Comparison of ENCODE assay signal across 10 mouse cellular contexts in the genomic region with DNA sequence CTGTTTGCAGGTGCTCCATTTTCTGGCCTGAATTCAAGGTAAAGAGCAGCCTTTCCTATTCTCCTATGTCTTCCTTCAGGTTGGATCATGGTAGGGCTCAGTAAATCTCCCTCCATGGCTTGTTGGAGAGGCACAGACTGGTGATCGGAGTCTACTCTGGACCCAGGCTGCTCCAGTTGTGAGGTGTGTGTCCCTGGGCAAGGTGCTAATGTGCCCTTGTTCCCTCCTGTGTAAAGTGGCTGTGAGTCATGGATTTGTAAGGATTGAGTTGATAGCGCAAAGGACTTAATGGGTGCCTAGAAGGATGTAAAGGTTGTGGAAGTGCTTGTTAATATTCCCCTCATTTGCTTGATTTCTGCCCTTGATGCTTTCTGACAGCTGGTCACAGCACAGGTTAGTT. TPM values are rescaled to one million over a fixed set of nuclear protein-coding genes. Genes with fewer than 3 reads are reported as not detected.
DNase-seq lines count a peak whose midpoint lies in the region; ATAC-seq and TF ChIP-seq lines count a peak whose summit lies in the region.
"Had no signal": no experiment of that assay in that cellular context is flagged by ENCODE, and none has a peak within 500 bp of the region (broad histone marks: within the 10 kb centered on the region; RNA-seq: fewer than 3 reads in every experiment).

No protein-coding gene starts in this region.

- 96% methylated on average over 2 of the region's 2 CpGs for WGBS in kidney, embryonic 15.5 days
- WGBS in forebrain, embryonic 14.5 days, result 96% methylated on average over 2 of the region's 2 CpGs
- WGBS in midbrain, embryonic 14.5 days, result 95% methylated on average over 2 of the region's 2 CpGs

- H3K27ac ChIP-seq in kidney, embryonic 15.5 days, result no peak overlapping the region
- H3K27ac ChIP-seq in bone marrow macrophage, adult 2 months (ENCODE audit: insufficient read depth, low read depth, low read length), result peak overlapping the region; percentile 9
- no peak overlapping the region for H3K27ac ChIP-seq in forebrain, embryonic 14.5 days (ENCODE audit: low read depth, low read length)
- H3K27ac ChIP-seq in midbrain, embryonic 14.5 days (replicated peaks; ENCODE audit: low read depth, low read length), result no peak overlapping the region

- no peaks in the 10 kb centered on the region for H3K27me3 ChIP-seq in kidney, embryonic 15.5 days
- H3K27me3 ChIP-seq in forebrain, embryonic 14.5 days (replicated peaks; ENCODE audit: control insufficient read depth, insufficient read depth, low read length), result no peaks in the 10 kb centered on the region
- H3K27me3 ChIP-seq in midbrain, embryonic 14.5 days (ENCODE audit: control insufficient read depth, insufficient read depth, low read length), result no peaks in the 10 kb centered on the region

- peaks cover 26% of the 10 kb centered on the region for H3K4me1 ChIP-seq in kidney, embryonic 15.5 days
- peaks cover 34% of the 10 kb centered on the region for H3K4me1 ChIP-seq in bone marrow macrophage, adult 2 months (ENCODE audit: control insufficient read depth, insufficient read depth, low read length)
- peaks cover 15% of the 10 kb centered on the region for H3K4me1 ChIP-seq in forebrain, embryonic 14.5 days (ENCODE audit: control insufficient read depth, insufficient read depth, low read length)
- H3K4me1 ChIP-seq in midbrain, embryonic 14.5 days (ENCODE audit: control insufficient read depth, insufficient read depth, low read length), result peaks cover 21% of the 10 kb centered on the region

- peaks cover 67% of the 10 kb centered on the region for H3K36me3 ChIP-seq in kidney, embryonic 15.5 days
- H3K36me3 ChIP-seq in forebrain, embryonic 14.5 days (ENCODE audit: control insufficient read depth, insufficient read depth, low read length), result peaks cover 50% of the 10 kb centered on the region
- peaks cover 51% of the 10 kb centered on the region for H3K36me3 ChIP-seq in midbrain, embryonic 14.5 days (ENCODE audit: control insufficient read depth, insufficient read depth, low read length)

- ATAC-seq in kidney, embryonic 15.5 days (replicated peaks; ENCODE audit: low FRiP score), result no peak
- no peak for ATAC-seq in forebrain, embryonic 14.5 days
- no peak for ATAC-seq in midbrain, embryonic 14.5 days (ENCODE audit: low FRiP score, low TSS enrichment)

- H3K9me3 ChIP-seq in kidney, embryonic 15.5 days (replicated peaks), result no peaks in the 10 kb centered on the region
- H3K9me3 ChIP-seq in forebrain, embryonic 14.5 days (replicated peaks; ENCODE audit: control insufficient read depth, low read length), result no peaks in the 10 kb centered on the region
- H3K9me3 ChIP-seq in midbrain, embryonic 14.5 days (ENCODE audit: control insufficient read depth, low read length), result no peaks in the 10 kb centered on the region

- DNase-seq in kidney, adult 18-20 months, result no peak
- DNase-seq in forebrain, embryonic 14.5 days (ENCODE audit: low spot score), result no peak
- no peak for DNase-seq in midbrain, embryonic 14.5 days
- no peak for DNase-seq in adrenal gland, postnatal 4 days (ENCODE audit: low spot score in 2 of 2)
- no peak for DNase-seq in layer of hippocampus, adult 18-20 months (ENCODE audit: low spot score in 2 of 2)
- DNase-seq: kidney, adult 11 months; thymus, postnatal 14 days had no signal

- H3K9ac ChIP-seq in kidney, embryonic 15.5 days, result no peak overlapping the region
- H3K9ac ChIP-seq in forebrain, embryonic 14.5 days (ENCODE audit: low read length), result no peak overlapping the region
- H3K9ac ChIP-seq in midbrain, embryonic 14.5 days (replicated peaks; ENCODE audit: low read length), result no peak overlapping the region

- no peak for TF ChIP-seq POLR2A in bone marrow macrophage, adult 2 months (IDR thresholded peaks at IDR 0.05; ENCODE audit: borderline replicate concordance, low read depth, low read length)

- H3K4me2 ChIP-seq in kidney, embryonic 15.5 days, result peak overlapping the region; percentile 76; the same call in 1 of the 2 replicates
- peak overlapping the region; percentile 84; the same call in 1 of the 2 replicates for H3K4me2 ChIP-seq in forebrain, embryonic 14.5 days (ENCODE audit: low read length)
- peak overlapping the region; percentile 86 for H3K4me2 ChIP-seq in midbrain, embryonic 14.5 days (ENCODE audit: low read length)

- no peak for TF ChIP-seq CTCF in bone marrow macrophage, adult 2 months (IDR thresholded peaks at IDR 0.05; ENCODE audit: low read depth, low read length)

- no peak overlapping the region for H3K4me3 ChIP-seq in kidney, embryonic 15.5 days (replicated peaks)
- peak overlapping the region; percentile 67 for H3K4me3 ChIP-seq in bone marrow macrophage, adult 2 months (ENCODE audit: insufficient read depth, low read length)
- no peak overlapping the region for H3K4me3 ChIP-seq in forebrain, embryonic 14.5 days (ENCODE audit: low read depth, low read length)
- no peak overlapping the region for H3K4me3 ChIP-seq in midbrain, embryonic 14.5 days (replicated peaks; ENCODE audit: low read depth, low read length)

RNA-seq across cellular contexts. Expression of gene Epn1, which starts 1.9 kb away (rescaled TPM):
- polyA plus RNA-seq in kidney, embryonic 15.5 days (2015; fragmentation: Nextera tagmentation; extraction: Ambion mirVana), result 55.5 and 62.2 TPM in 2 replicates
- 198 and 202 TPM in 2 replicates for polyA plus RNA-seq in bone marrow macrophage, adult 2 months (2012; ENCODE audit: insufficient read depth, insufficient read length, missing spikeins)
- polyA plus RNA-seq in forebrain, embryonic 14.5 days (2014; fragmentation: Nextera tagmentation; extraction: Ambion mirVana), result 71.3 and 89.0 TPM in 2 replicates
- 104 and 119 TPM in 2 replicates for polyA plus RNA-seq in midbrain, embryonic 14.5 days (2014; fragmentation: Nextera tagmentation; extraction: Ambion mirVana)
- total RNA-seq in adrenal gland, postnatal 4 days (2021), result 100 to 1,000 TPM; 166 to 167 TPM
- 100 to 1,000 TPM; 558 to 565 TPM for total RNA-seq in layer of hippocampus, adult 18-20 months (2021)

RNA-seq across cellular contexts. Expression of gene U2af2, which starts 20.0 kb away (rescaled TPM):
- polyA plus RNA-seq in kidney, embryonic 15.5 days (2015; fragmentation: Nextera tagmentation; extraction: Ambion mirVana), result 145 and 152 TPM in 2 replicates
- polyA plus RNA-seq in bone marrow macrophage, adult 2 months (2012; ENCODE audit: insufficient read depth, insufficient read length, missing spikeins), result 151 and 160 TPM in 2 replicates
- polyA plus RNA-seq in forebrain, embryonic 14.5 days (2014; fragmentation: Nextera tagmentation; extraction: Ambion mirVana), result 124 and 133 TPM in 2 replicates
- polyA plus RNA-seq in midbrain, embryonic 14.5 days (2014; fragmentation: Nextera tagmentation; extraction: Ambion mirVana), result 111 and 115 TPM in 2 replicates
- total RNA-seq in adrenal gland, postnatal 4 days (2021), result 100 to 1,000 TPM; 207 to 230 TPM
- total RNA-seq in layer of hippocampus, adult 18-20 months (2021), result 100 to 1,000 TPM; 181 TPM

RNA-seq across cellular contexts. Expression of gene Zfp580, which starts 30.6 kb away (rescaled TPM):
- 36.2 and 41.0 TPM in 2 replicates for polyA plus RNA-seq in kidney, embryonic 15.5 days (2015; fragmentation: Nextera tagmentation; extraction: Ambion mirVana)
- 6.1 and 7.7 TPM in 2 replicates for polyA plus RNA-seq in bone marrow macrophage, adult 2 months (2012; ENCODE audit: insufficient read depth, insufficient read length, missing spikeins)
- polyA plus RNA-seq in forebrain, embryonic 14.5 days (2014; fragmentation: Nextera tagmentation; extraction: Ambion mirVana), result 54.5 and 64.9 TPM in 2 replicates
- polyA plus RNA-seq in midbrain, embryonic 14.5 days (2014; fragmentation: Nextera tagmentation; extraction: Ambion mirVana), result 104 and 105 TPM in 2 replicates
- 10 to 100 TPM; 19.9 to 23.6 TPM for total RNA-seq in adrenal gland, postnatal 4 days (2021)
- 10 to 100 TPM; 28.7 to 31.7 TPM for total RNA-seq in layer of hippocampus, adult 18-20 months (2021)

RNA-seq across cellular contexts. Expression of gene Rfpl4, which starts 34.8 kb away (rescaled TPM):
- not detected in 2 replicates for polyA plus RNA-seq in kidney, embryonic 15.5 days (2015; fragmentation: Nextera tagmentation; extraction: Ambion mirVana)
- polyA plus RNA-seq in bone marrow macrophage, adult 2 months (2012; ENCODE audit: insufficient read depth, insufficient read length, missing spikeins), result not detected in 2 replicates
- not detected in 2 replicates for polyA plus RNA-seq in forebrain, embryonic 14.5 days (2014; fragmentation: Nextera tagmentation; extraction: Ambion mirVana)
- not detected in 2 replicates for polyA plus RNA-seq in midbrain, embryonic 14.5 days (2014; fragmentation: Nextera tagmentation; extraction: Ambion mirVana)
- total RNA-seq in adrenal gland, postnatal 4 days (2021), result not detected
- not detected for total RNA-seq in layer of hippocampus, adult 18-20 months (2021)
- total RNA-seq: liver, adult 2 months had no signal
- polyA plus RNA-seq: liver, adult 2 months had no signal

RNA-seq across cellular contexts. Expression of gene Zfp784, which starts 43.7 kb away (rescaled TPM):
- polyA plus RNA-seq in kidney, embryonic 15.5 days (2015; fragmentation: Nextera tagmentation; extraction: Ambion mirVana), result 6.3 and 6.4 TPM in 2 replicates
- polyA plus RNA-seq in bone marrow macrophage, adult 2 months (2012; ENCODE audit: insufficient read depth, insufficient read length, missing spikeins), result 2.6 and 3.8 TPM in 2 replicates
- polyA plus RNA-seq in forebrain, embryonic 14.5 days (2014; fragmentation: Nextera tagmentation; extraction: Ambion mirVana), result 6.2 and 6.3 TPM in 2 replicates
- 9.1 and 10.8 TPM in 2 replicates for polyA plus RNA-seq in midbrain, embryonic 14.5 days (2014; fragmentation: Nextera tagmentation; extraction: Ambion mirVana)
- total RNA-seq in adrenal gland, postnatal 4 days (2021), result 1 to 10 TPM; 7.0 to 7.1 TPM
- 1 to 10 TPM; 4.3 to 5.1 TPM for total RNA-seq in layer of hippocampus, adult 18-20 months (2021)
